Mouse (Mus musculus): ENCODE measurements at regions not wholly inside any gene's neighbourhood (a gene's known extent, or its start where the extent isn't known, plus 50 kb on each side); places are given as distances from the start of the nearest gene placed in this dataset.

DNA sequence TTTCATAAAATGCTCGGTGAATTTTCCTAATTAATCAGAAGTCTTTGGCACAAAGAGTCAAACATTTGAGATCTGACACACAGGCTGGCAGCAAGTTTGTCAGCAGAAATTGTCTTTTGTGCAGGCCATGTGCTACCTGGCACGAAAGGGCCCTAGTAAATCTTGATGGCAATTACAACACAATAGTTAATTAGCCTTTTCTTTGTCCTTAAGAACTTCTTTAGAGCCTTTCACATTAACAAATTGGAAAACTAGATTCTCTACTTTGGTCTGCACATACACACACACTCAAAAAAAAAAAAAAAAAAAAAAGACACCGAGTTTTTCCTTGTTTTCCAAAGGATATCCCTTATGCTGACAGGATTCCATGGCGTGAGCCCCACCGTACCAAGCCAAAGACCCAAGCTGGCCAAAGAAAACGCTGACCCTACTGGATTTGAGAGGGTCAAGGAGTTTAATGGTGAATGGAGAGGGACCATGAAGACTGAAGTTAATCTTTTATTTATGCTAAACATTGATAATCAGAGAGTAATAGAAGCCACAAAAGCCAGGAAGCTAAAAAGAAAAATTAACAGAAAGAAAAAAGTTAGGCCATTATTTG lies 113.2 kb upstream of the Tll1 start:
- TF ChIP-seq POLR2A (IDR thresholded peaks at IDR 0.05; ENCODE audit: low read depth, low read length) (no peak), CTCF (conservative IDR thresholded peaks at IDR 0.05; ENCODE audit: insufficient read depth, insufficient read length, low read depth, low read length) (no peak)
